Mouse (Mus musculus) heart, adult 2 months (tissue): ENCODE results near the gene Sprtn.

Experiments used
- CTCF ChIP-seq: fragments of 200-600 bp; IDR thresholded peaks from 2 replicates; pipeline ENCODE4 v1.8.1; 2022; ENCODE audit warnings: antibody characterized with exemption, mild to moderate bottlenecking, moderate library complexity
- POLR2A ChIP-seq: fragments of 200-500 bp; IDR thresholded peaks from 2 replicates; pipeline ENCODE4 v1.6.1; 2011; ENCODE audit warnings: mild to moderate bottlenecking, low read depth, low read length, control low read depth; ENCODE audit not compliant: insufficient read depth

GRCm38 (mm10) chr8:124853511-124853910, 44.2 kb upstream of the Sprtn start:
- TF ChIP-seq CTCF (no peak), POLR2A (no peak)
